Mouse (Mus musculus) brain, embryonic 14.5 days (tissue): ENCODE measurements around the gene Cryaa.

ENCODE experiments used
- CTCF ChIP-seq: fragments of 200-500 bp; IDR thresholded peaks from 2 replicates; pipeline ENCODE4 v1.5.1; 2012; ENCODE audit warnings: inconsistent platforms, mild to moderate bottlenecking, moderate library complexity, borderline replicate concordance; ENCODE audit not compliant: insufficient read depth, insufficient read length; ENCODE audit errors: extremely low read depth
- POLR2A ChIP-seq: fragments of 200-500 bp; IDR thresholded peaks from 2 replicates; pipeline ENCODE4 v1.6.1; 2012; ENCODE audit warnings: mild to moderate bottlenecking, inconsistent platforms, borderline replicate concordance; ENCODE audit not compliant: poor library complexity, insufficient read depth, insufficient read length, severe bottlenecking; ENCODE audit errors: extremely low read depth

- TF ChIP-seq CTCF (no peak), POLR2A (no peak)
Measured at GRCm38 (mm10) chr17:31646199-31647002, 31.2 kb upstream of the Cryaa start.
